Mouse (Mus musculus): ENCODE measurements around the gene Fbxw4.

DNA sequence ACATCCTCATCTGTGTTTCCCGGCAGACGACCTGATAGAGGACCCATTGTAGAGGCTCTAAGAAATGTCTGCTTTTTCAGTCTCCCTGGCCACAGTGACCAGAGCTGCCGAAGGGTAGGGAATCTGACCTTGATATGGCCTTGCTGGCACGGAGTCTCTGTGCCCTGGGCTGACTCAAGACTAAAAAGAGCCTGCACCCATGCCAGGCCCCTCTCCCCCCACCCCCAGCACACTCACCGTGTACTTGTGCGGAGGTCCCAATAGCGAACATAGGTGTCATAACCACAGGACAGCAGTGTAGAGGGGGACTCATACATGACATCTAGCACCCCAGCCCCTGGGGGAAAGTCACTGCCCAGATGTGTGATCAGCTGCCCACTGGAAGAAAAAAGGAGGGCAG is 80.7 kb downstream of the Fbxw4 start:
- TF ChIP-seq POLR2A (IDR thresholded peaks at IDR 0.05; ENCODE audit: insufficient read depth, low read depth, low read length) (no peak), CTCF (IDR thresholded peaks at IDR 0.05; ENCODE audit: insufficient read depth, low read depth, low read length) (no peak)
